Mouse (Mus musculus) kidney, adult 2 months (tissue): Measurements from ENCODE around the gene Ajm1.

ENCODE experiments used
- CTCF ChIP-seq: fragments of 200-500 bp; conservative IDR thresholded peaks from 2 replicates; pipeline ENCODE4 v1.5.1; 2011; ENCODE audit warnings: low read depth, mild to moderate bottlenecking, control low read depth, low read length, moderate library complexity, mixed read lengths; ENCODE audit not compliant: insufficient read depth, insufficient read length
- POLR2A ChIP-seq: fragments of 200-500 bp; IDR thresholded peaks from one replicate; pipeline ENCODE4 v1.6.1; 2011; ENCODE audit warnings: low read depth, low read length, control low read depth

DNA sequence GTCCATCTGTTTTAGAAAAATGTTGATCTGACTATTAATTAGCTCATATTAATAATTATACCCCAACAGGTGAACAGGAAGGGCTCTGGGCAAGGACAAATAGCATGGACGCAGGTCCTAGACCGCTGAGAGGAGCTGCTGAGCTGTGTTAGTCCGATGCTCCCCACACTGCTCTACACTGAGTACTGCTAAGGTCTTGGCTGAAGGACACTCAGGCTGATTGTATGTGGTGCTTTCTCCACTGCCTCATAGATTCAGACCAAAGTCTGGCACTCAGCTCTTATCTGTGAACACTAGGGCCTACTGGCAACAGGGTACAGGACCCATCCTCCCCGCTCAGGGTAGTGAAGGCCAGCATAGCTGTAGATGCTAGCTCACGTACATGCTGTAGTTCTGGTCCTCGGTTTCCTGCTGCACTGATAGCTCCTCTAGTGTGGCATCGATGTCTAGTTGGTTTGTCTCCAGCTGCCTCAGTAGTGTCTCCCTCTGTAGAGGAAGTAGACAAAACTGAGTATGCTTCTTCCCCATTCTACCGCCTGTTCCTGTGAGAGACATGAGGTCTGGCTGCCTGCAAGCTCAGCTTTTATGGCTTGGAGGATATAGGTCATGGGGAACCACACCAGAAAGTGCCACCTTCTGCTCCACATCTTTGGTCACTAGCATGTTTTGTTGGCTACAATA lies 6.8 kb upstream of the Ajm1 start:
- TF ChIP-seq CTCF (no peak), POLR2A (no peak)
